Mouse (Mus musculus) neural tube, embryonic 12.5 days (tissue): Measurements from ENCODE around the gene Ccdc152. TPM values are rescaled to one million over a fixed set of nuclear protein-coding genes. Genes with fewer than 3 reads are reported as not detected.
"Not testable (repeated sequence)": the region's sequence is repeated elsewhere in the genome, so short reads cannot be mapped to it uniquely, and the experiment has no call there.

Experiments used
- ATAC-seq: fragments of 200-750 bp; cut with Nextera tagmentation; 2 replicates; pipeline ENCODE4 v1.8.0; 2017; ENCODE audit warnings: low read depth, mild to moderate bottlenecking, moderate TSS enrichment, moderate library complexity; ENCODE audit not compliant: low FRiP score
- H3K27ac ChIP-seq: fragments of 300-500 bp; sonication (generic); 2 replicates; pipeline ENCODE4 v1.5.1; 2016
- H3K27me3 ChIP-seq: fragments of 300-500 bp; sonication (generic); replicated peaks from 2 replicates; pipeline ENCODE4 v1.6.1; 2016; ENCODE audit warnings: mild to moderate bottlenecking
- H3K36me3 ChIP-seq: fragments of 300-500 bp; sonication (generic); 2 replicates; pipeline ENCODE4 v1.6.1; 2016; ENCODE audit warnings: mild to moderate bottlenecking
- H3K4me1 ChIP-seq: fragments of 300-500 bp; sonication (generic); 2 replicates; pipeline ENCODE4 v1.6.1; 2016
- H3K4me2 ChIP-seq: fragments of 300-500 bp; sonication (generic); replicated peaks from 2 replicates; pipeline ENCODE4 v1.6.1; 2016; ENCODE audit warnings: mild to moderate bottlenecking
- H3K4me3 ChIP-seq: fragments of 300-500 bp; sonication (generic); 2 replicates; pipeline ENCODE4 v1.5.1; 2016
- H3K9ac ChIP-seq: fragments of 300-500 bp; sonication (generic); 2 replicates; pipeline ENCODE4 v1.6.1; 2016; ENCODE audit warnings: mild to moderate bottlenecking
- H3K9me3 ChIP-seq: fragments of 300-500 bp; sonication (generic); 2 replicates; pipeline ENCODE4 v1.6.1; 2016; ENCODE audit warnings: mild to moderate bottlenecking
- WGBS: fragments of 180-500 bp; shearing (Covaris S2); methylation state at CpG from one replicate; pipeline ENCODE4 v1.1.7; 2016; 5-methylcytosine and 5-hydroxymethylcytosine counted together
- polyA plus RNA-seq: library from polyadenylated mRNA; unstranded; fragments of >200 nt; fragmentation: Nextera tagmentation; extraction: Ambion mirVana; gene quantifications from 2 replicates; pipeline ENCODE4 v1.2.1, GENCODE M21; 2016

Ccdc152 gene
- polyA plus RNA-seq, 1 experiment from 2014 or later = 0.28 TPM

DNA sequence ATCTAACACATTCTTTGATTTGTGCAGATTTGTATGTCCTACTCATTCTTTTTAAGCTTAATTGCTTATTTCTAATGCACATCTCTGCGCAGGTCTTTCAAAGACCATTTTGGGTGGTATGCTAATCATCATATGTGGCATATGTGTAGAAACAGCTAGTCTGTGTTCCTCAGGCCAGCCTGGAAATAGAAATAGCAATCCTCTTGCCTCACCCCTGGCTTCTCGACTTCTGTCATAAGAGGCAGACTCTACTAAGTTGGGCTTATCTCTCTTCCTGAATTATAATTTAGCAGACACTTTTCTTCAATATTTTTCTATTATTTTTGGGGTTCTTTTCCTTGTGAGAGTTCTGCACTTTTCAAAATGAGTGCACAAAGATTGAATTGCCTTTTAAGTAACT, 52.7 kb downstream of the Ccdc152 start:
- Histone ChIP-seq H3K9ac (no peak overlapping the region), H3K27ac (no peak overlapping the region), H3K4me1 (no peaks in the 10 kb centered on the region), H3K27me3 (no peaks in the 10 kb centered on the region), H3K4me2 (no peak overlapping the region), H3K9me3 (no peaks in the 10 kb centered on the region), H3K4me3 (no peak overlapping the region), H3K36me3 (no peaks in the 10 kb centered on the region)
- no peak for ATAC-seq
- WGBS = 89% methylated on average over 2 of the region's 2 CpGs

DNA sequence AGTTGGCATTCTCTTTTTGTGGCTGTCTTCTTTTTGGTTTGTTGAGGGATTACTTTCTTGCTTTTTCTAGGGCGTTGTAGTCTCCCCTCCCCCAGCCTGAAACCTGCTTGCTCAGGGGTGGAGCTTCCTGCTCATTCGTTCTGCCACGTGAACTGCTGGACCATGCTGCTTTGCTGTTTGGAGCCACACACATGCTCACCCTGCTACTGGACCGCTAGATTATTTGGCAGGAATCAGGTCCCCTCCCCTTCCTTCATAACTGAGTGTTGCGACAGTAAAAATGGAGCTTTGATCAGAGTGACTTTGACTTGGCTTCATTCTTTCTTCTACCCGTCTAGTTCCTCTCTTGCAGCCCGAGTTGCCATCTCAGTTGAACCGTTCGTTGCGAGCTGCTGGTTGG, 58.3 kb downstream of the Ccdc152 start:
- H3K27ac ChIP-seq, H3K4me2 ChIP-seq, H3K27me3 ChIP-seq, H3K36me3 ChIP-seq, H3K4me3 ChIP-seq, ATAC-seq, H3K9ac ChIP-seq, H3K9me3 ChIP-seq, H3K4me1 ChIP-seq: not testable (repeated sequence)
- WGBS = 91% methylated on average over 10 of the region's 10 CpGs

DNA sequence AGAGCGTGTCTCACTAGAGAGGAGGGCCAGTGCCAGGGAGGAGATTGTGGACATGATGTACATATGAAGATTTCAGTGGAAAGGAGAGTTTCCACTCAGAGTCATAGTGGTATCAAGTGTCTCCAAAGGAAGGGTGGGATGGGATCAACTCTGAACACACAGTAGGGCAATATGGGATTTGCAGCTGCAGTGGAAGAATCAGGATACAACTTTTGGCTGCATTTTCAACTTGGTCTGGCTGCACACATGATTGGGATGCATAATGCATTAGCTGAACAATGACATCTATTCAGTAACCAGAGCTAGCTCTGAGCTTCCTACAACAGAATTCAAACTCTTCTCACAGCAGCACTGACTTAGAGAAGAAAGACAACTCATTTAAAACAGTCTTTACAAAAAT, 65.4 kb downstream of the Ccdc152 start:
- H3K27me3 ChIP-seq = no peaks in the 10 kb centered on the region
- 79% methylated on average over 1 of the region's 1 CpGs for WGBS
- H3K4me2 ChIP-seq = no peak overlapping the region
- ATAC-seq = no peak; the same call in 1 of the 2 replicates
- no peaks in the 10 kb centered on the region; the same call in 1 of the 2 replicates for H3K4me1 ChIP-seq
- no peak overlapping the region for H3K27ac ChIP-seq
- no peaks in the 10 kb centered on the region for H3K36me3 ChIP-seq
- H3K4me3 ChIP-seq = no peak overlapping the region
- H3K9me3 ChIP-seq = no peaks in the 10 kb centered on the region
- H3K9ac ChIP-seq = no peak overlapping the region

- H3K9me3 ChIP-seq = no peaks in the 10 kb centered on the region
- no peak overlapping the region for H3K4me3 ChIP-seq
- no peaks in the 10 kb centered on the region for H3K36me3 ChIP-seq
- no peak overlapping the region for H3K9ac ChIP-seq
- 87% methylated on average over 2 of the region's 2 CpGs for WGBS
- H3K27ac ChIP-seq = no peak overlapping the region
- no peak overlapping the region for H3K4me2 ChIP-seq
- no peak for ATAC-seq
- no peaks in the 10 kb centered on the region for H3K27me3 ChIP-seq
- H3K4me1 ChIP-seq = peaks cover 3% of the 10 kb centered on the region; the same call in 1 of the 2 replicates
Measured at GRCm38 (mm10) chr15:3236338-3236737, 67.0 kb downstream of the Ccdc152 start.

- no peak overlapping the region for H3K4me3 ChIP-seq
- WGBS = 87% methylated on average over 3 of the region's 3 CpGs
- no peaks in the 10 kb centered on the region for H3K27me3 ChIP-seq
Measured at GRCm38 (mm10) chr15:3233837-3234551, 69.3 kb downstream of the Ccdc152 start.

GRCm38 (mm10) chr15:3232168-3232835, 71.0 kb downstream of the Ccdc152 start:
- Histone ChIP-seq H3K4me1 (peaks cover 3% of the 10 kb centered on the region; the same call in 1 of the 2 replicates), H3K4me3 (no peak overlapping the region), H3K4me2 (no peak overlapping the region), H3K9me3 (no peaks in the 10 kb centered on the region), H3K27ac (no peak overlapping the region), H3K9ac (no peak overlapping the region), H3K27me3 (no peaks in the 10 kb centered on the region), H3K36me3 (no peaks in the 10 kb centered on the region)
- ATAC-seq = peak; percentile 81
- WGBS = 8% methylated on average over 9 of the region's 9 CpGs

More at GRCm38 (mm10) chr15:3233837-3234551, 69.3 kb downstream of the Ccdc152 start:
- Histone ChIP-seq H3K9ac (no peak overlapping the region), H3K9me3 (no peaks in the 10 kb centered on the region), H3K4me1 (peaks cover 3% of the 10 kb centered on the region; the same call in 1 of the 2 replicates), H3K4me2 (no peak overlapping the region), H3K27ac (no peak overlapping the region), H3K36me3 (no peaks in the 10 kb centered on the region)
- no peak for ATAC-seq

DNA sequence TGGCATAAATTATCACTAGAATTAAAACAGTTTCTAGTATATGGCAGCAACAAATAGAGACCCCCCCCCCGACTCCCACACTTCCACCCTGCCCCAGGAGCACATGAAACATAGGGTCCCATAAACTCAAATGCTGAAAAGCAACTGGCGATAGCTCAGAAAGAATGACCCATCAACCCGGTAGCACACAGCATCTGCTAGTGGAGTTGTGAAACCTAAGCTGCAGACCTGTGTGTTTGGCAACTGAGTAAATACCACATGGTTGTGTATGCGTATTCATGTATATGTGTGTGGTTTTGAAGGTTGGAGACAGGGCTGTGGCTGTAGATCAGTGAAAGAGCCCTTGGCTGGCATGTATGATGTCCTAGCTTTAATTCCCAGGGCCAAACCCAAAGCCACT, 72.3 kb downstream of the Ccdc152 start:
- H3K4me2 ChIP-seq = no peak overlapping the region
- H3K27ac ChIP-seq = no peak overlapping the region
- no peaks in the 10 kb centered on the region for H3K36me3 ChIP-seq
- no peak for ATAC-seq
- no peak overlapping the region for H3K4me3 ChIP-seq
- peaks cover 3% of the 10 kb centered on the region; the same call in 1 of the 2 replicates for H3K4me1 ChIP-seq
- 81% methylated on average over 4 of the region's 4 CpGs for WGBS
- H3K9ac ChIP-seq = no peak overlapping the region
- H3K27me3 ChIP-seq = no peaks in the 10 kb centered on the region
- no peaks in the 10 kb centered on the region for H3K9me3 ChIP-seq

Other genes starting within 250 kb of the Ccdc152 start
- 88.0 and 94.4 TPM in 2 replicates for gene Selenop, start 35.0 kb downstream of the Ccdc152 start, polyA plus RNA-seq